Mouse (Mus musculus) frontal cortex, postnatal 25 days (tissue): ENCODE data around the gene 1110032F04Rik.

Source experiments
- DNase-seq, 2 experiments: peaks; one replicate each; pipeline ENCODE4 v3.0.0; 2022; ENCODE audit warnings: low spot score in 2 of 2

1110032F04Rik gene

GRCm38 (mm10) chr3:68907509-68907908 lies 38.1 kb downstream of the 1110032F04Rik start:
- DNase-seq, result no peak
